Mouse (Mus musculus): ENCODE measurements around the gene Psmd2. TPM values are rescaled to one million over a fixed set of nuclear protein-coding genes. Genes with fewer than 3 reads are reported as not detected.
"Not testable (repeated sequence)": the region's sequence is repeated elsewhere in the genome, so short reads cannot be mapped to it uniquely, and the experiment has no call there.

Psmd2 gene
- polyA plus RNA-seq, 1 experiment from 2014 or later, result 275 TPM

DNA sequence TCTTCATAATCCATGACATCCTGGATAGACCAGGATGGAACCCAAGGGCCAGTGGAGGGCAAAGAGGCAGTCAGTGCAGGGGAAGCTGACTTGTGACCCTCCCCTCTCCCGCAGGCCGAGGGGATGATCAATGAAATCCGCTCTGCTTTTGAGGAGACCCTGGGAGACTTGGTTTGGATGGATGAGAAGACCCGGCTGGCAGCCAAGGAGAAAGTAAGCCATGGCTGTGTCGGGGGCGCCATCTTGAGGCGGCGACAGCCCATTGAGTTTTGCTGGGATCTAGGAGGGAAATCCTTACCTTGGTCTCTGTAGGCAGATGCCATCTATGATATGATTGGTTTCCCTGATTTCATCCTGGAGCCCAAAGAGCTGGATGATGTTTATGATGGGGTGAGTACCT, 9.3 kb upstream of the Psmd2 start:
- no peak overlapping the region for H3K4me3 ChIP-seq (ENCODE audit: low read depth, low read length)
- H3K4me2 ChIP-seq (replicated peaks; ENCODE audit: low read depth, low read length), result no peak overlapping the region
- no peak overlapping the region for H3K9ac ChIP-seq (replicated peaks; ENCODE audit: low read depth, low read length)
- H3K36me3 ChIP-seq (ENCODE audit: control insufficient read depth, insufficient read depth, low read length), result no peaks in the 10 kb centered on the region
- H3K9me3 ChIP-seq (ENCODE audit: control insufficient read depth, low read depth, low read length), result no peaks in the 10 kb centered on the region
- peak; percentile 46 for ATAC-seq (ENCODE audit: insufficient number of reproducible peaks, insufficient read depth, low FRiP score, low read depth)
- no peaks in the 10 kb centered on the region for H3K27me3 ChIP-seq (ENCODE audit: control insufficient read depth, insufficient read depth, low read length)
- WGBS, result 2% methylated on average over 8 of the region's 8 CpGs
- H3K27ac ChIP-seq (ENCODE audit: low read length), result no peak overlapping the region
- H3K4me1 ChIP-seq (ENCODE audit: control insufficient read depth, insufficient read depth, low read length), result no peaks in the 10 kb centered on the region

DNA sequence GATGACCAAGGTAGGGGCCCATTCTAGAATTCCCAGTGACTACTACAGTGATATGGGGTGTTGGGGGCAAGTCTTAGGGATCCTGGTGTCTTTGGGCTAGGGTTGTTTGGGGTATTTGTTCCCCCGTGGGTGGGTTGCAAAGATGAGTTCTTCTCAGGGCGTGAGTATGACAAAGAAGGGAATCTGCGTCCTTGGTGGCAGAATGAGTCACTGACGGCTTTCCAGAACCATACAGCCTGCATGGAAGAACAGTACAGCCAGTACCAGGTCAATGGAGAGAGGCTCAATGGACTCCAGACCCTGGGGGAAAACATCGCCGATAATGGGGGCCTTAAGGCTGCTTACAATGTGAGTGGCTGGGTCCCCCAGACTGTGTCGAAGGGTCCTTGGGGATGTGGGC, 7.5 kb upstream of the Psmd2 start:
- Histone ChIP-seq H3K4me3 (ENCODE audit: low read depth, low read length) (no peak overlapping the region), H3K4me1 (ENCODE audit: control insufficient read depth, insufficient read depth, low read length) (no peaks in the 10 kb centered on the region), H3K27me3 (ENCODE audit: control insufficient read depth, insufficient read depth, low read length) (no peaks in the 10 kb centered on the region), H3K27ac (ENCODE audit: low read length) (no peak overlapping the region), H3K4me2 (replicated peaks; ENCODE audit: low read depth, low read length) (no peak overlapping the region), H3K36me3 (ENCODE audit: control insufficient read depth, insufficient read depth, low read length) (no peaks in the 10 kb centered on the region), H3K9ac (replicated peaks; ENCODE audit: low read depth, low read length) (no peak overlapping the region), H3K9me3 (ENCODE audit: control insufficient read depth, low read depth, low read length) (no peaks in the 10 kb centered on the region)
- WGBS, result 84% methylated on average over 7 of the region's 7 CpGs
- ATAC-seq (ENCODE audit: insufficient number of reproducible peaks, insufficient read depth, low FRiP score, low read depth), result no peak

DNA sequence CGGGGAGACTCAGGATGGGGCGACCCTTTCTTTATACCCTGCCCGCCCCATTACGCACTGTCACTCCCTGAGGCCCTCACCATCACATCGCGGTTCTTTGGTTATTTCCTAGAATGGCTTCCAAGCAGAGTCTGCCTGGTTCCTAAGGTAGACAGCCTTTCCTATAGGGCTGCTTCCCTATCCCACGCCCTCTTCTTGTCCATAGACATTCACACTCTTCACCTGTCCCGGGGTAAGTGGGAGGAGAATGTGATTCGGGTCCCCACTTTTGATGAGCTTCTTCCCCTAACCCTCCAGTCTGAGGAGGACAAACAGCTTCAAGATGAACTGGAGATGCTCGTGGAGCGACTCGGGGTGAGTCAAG, 477 bp downstream of the Psmd2 start:
- 5% methylated on average over 12 of the region's 12 CpGs for WGBS
- ATAC-seq (ENCODE audit: insufficient number of reproducible peaks, insufficient read depth, low FRiP score, low read depth), result no peak
- peaks cover 23% of the 10 kb centered on the region for H3K36me3 ChIP-seq (ENCODE audit: control insufficient read depth, insufficient read depth, low read length)
- H3K27me3 ChIP-seq (ENCODE audit: control insufficient read depth, insufficient read depth, low read length), result no peaks in the 10 kb centered on the region
- H3K9me3 ChIP-seq (ENCODE audit: control insufficient read depth, low read depth, low read length), result no peaks in the 10 kb centered on the region
- H3K9ac ChIP-seq (replicated peaks; ENCODE audit: low read depth, low read length), result peak overlapping the region; percentile 84
- H3K4me1 ChIP-seq (ENCODE audit: control insufficient read depth, insufficient read depth, low read length), result peaks cover 7% of the 10 kb centered on the region; the same call in 1 of the 2 replicates
- H3K4me2 ChIP-seq (replicated peaks; ENCODE audit: low read depth, low read length), result peak overlapping the region; percentile 95
- peak overlapping the region; percentile 21; the same call in 1 of the 2 replicates for H3K27ac ChIP-seq (ENCODE audit: low read length)
- peak overlapping the region; percentile 93 for H3K4me3 ChIP-seq (ENCODE audit: low read depth, low read length)

DNA sequence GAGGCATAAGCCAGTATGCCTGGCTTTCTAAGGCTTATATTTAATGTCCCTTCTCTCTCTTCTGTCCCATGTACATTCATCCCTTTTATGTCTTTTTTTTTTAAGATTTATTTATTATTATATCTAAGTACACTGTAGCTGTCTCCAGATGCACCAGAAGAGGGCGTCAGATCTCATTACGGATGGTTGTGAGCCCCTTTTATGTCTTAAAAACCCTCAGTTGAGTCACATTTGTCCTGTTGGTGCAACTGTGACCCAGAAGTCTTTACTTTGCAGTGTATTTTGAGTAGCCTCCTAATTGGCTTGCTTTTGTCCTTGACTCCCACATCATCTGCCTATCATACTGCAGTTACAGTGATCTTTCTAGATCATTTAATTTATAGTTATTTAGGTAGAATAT, 1.9 kb downstream of the Psmd2 start:
- ATAC-seq (ENCODE audit: insufficient number of reproducible peaks, insufficient read depth, low FRiP score, low read depth), result no peak
- Histone ChIP-seq H3K4me1 (ENCODE audit: control insufficient read depth, insufficient read depth, low read length) (peaks cover 7% of the 10 kb centered on the region; the same call in 1 of the 2 replicates), H3K4me2 (replicated peaks; ENCODE audit: low read depth, low read length) (no peak overlapping the region), H3K27me3 (ENCODE audit: control insufficient read depth, insufficient read depth, low read length) (no peaks in the 10 kb centered on the region), H3K9ac (replicated peaks; ENCODE audit: low read depth, low read length) (no peak overlapping the region), H3K9me3 (ENCODE audit: control insufficient read depth, low read depth, low read length) (no peaks in the 10 kb centered on the region), H3K27ac (ENCODE audit: low read length) (no peak overlapping the region), H3K4me3 (ENCODE audit: low read depth, low read length) (no peak overlapping the region), H3K36me3 (ENCODE audit: control insufficient read depth, insufficient read depth, low read length) (peaks cover 36% of the 10 kb centered on the region)
- 45% methylated on average over 2 of the region's 2 CpGs for WGBS

DNA sequence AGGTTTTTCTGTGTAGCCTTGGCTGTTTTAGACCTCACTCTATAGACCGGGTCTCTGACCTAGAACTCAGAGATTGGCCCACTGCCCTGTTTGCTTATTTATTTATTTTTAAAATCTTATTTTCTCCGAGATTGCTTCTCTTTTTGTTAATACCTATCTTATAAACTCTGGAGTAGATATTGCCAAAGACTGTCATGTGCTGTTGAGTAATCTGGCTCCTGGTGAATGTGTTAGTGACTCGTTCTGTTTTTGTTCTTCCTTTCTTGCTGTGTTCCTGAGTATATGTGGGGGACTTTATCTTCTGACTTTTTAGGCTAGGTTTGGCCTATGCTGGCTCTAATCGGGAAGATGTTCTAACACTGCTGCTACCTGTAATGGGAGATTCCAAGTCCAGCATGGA, 6.2 kb downstream of the Psmd2 start:
- Histone ChIP-seq H3K9me3 (ENCODE audit: control insufficient read depth, low read depth, low read length) (no peaks in the 10 kb centered on the region), H3K27ac (ENCODE audit: low read length) (no peak overlapping the region), H3K4me2 (replicated peaks; ENCODE audit: low read depth, low read length) (no peak overlapping the region), H3K36me3 (ENCODE audit: control insufficient read depth, insufficient read depth, low read length) (peaks cover 79% of the 10 kb centered on the region), H3K4me3 (ENCODE audit: low read depth, low read length) (no peak overlapping the region), H3K9ac (replicated peaks; ENCODE audit: low read depth, low read length) (no peak overlapping the region), H3K4me1 (ENCODE audit: control insufficient read depth, insufficient read depth, low read length) (0 out of 2 replicates have a peak, but pooled peaks cover 3% of the 10 kb centered on the region), H3K27me3 (ENCODE audit: control insufficient read depth, insufficient read depth, low read length) (no peaks in the 10 kb centered on the region)
- 90% methylated on average over 4 of the region's 4 CpGs for WGBS
- no peak for ATAC-seq (ENCODE audit: insufficient number of reproducible peaks, insufficient read depth, low FRiP score, low read depth)

DNA sequence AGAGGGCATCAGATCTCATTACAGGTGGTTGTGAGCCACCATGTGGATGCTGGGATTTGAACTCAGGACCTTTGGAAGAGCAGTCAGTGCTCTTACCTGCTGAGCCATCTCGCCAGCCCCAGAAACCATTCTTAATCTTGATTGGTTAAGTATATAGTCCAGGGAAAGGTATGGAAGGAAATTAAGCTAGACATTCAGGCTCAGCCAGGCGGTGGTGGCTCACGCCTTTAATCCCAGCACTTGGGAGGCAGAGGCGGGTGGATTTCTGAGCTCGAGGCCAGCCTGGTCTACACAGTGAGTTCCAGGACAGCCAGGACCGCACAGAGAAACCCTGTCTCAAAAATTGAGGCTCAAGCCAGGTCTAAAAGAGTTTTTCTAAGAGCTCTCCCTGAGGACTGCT, 16.6 kb downstream of the Psmd2 start, which contains the start of gene Eif4g1:
Gene Eif4g1, plus strand, starts transcription at position 301 of the 400 bp plus-strand sequence.
- H3K9ac ChIP-seq (replicated peaks; ENCODE audit: low read depth, low read length); H3K36me3 ChIP-seq (ENCODE audit: control insufficient read depth, insufficient read depth, low read length); H3K9me3 ChIP-seq (ENCODE audit: control insufficient read depth, low read depth, low read length); H3K4me3 ChIP-seq (ENCODE audit: low read depth, low read length); H3K27me3 ChIP-seq (ENCODE audit: control insufficient read depth, insufficient read depth, low read length); H3K4me2 ChIP-seq (replicated peaks; ENCODE audit: low read depth, low read length); H3K27ac ChIP-seq (ENCODE audit: low read length); H3K4me1 ChIP-seq (ENCODE audit: control insufficient read depth, insufficient read depth, low read length); ATAC-seq (ENCODE audit: insufficient number of reproducible peaks, insufficient read depth, low FRiP score, low read depth): not testable (repeated sequence)
- WGBS, result 98% methylated on average over 3 of the region's 6 CpGs

DNA sequence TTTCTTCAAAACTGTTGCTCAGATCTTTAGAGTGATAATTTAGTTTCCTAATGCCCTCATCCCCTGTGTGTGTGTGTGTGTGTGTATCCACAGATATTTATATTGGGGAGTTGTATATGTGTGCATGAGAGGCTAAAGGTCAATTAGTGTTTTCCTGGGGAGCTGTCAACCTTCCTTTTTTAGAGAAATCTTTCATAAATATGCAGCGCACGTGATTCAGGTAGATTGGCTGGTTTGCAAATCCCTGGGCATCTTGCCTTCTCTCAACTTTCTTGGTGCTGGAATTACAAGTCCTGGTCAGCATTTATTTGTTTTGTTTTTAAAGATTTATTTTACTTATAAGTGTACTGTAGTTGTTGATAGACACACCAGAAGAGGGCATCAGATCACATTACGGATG, 18.8 kb downstream of the Psmd2 start:
- H3K4me3 ChIP-seq (ENCODE audit: low read depth, low read length), result no peak overlapping the region
- 80% methylated on average over 3 of the region's 3 CpGs for WGBS
- H3K9ac ChIP-seq (replicated peaks; ENCODE audit: low read depth, low read length), result no peak overlapping the region

DNA sequence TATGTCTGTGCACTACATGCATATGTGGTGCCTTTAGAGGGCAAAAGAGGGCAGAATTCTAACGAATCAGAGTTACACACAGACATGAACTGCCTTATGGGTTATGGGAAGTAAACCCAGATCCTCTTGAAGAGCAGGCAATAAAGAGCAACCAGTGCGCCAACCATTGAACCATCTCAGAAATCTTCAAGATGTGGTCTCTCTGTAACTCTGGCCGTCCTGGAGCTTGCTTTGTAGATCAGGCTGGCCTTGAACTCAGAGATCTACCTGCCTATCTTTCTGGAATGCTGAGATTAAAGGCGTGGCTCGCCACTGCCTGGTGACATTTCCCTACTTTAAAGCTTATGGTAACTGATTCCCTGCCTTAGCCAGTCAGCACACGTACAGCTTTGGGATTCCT, 20.4 kb downstream of the Psmd2 start:
- Histone ChIP-seq H3K27me3 (ENCODE audit: control insufficient read depth, insufficient read depth, low read length) (no peaks in the 10 kb centered on the region), H3K9ac (replicated peaks; ENCODE audit: low read depth, low read length) (no peak overlapping the region), H3K4me2 (replicated peaks; ENCODE audit: low read depth, low read length) (peak overlapping the region; percentile 47), H3K27ac (ENCODE audit: low read length) (no peak overlapping the region), H3K4me3 (ENCODE audit: low read depth, low read length) (peak overlapping the region; percentile 91; the same call in 1 of the 2 replicates), H3K36me3 (ENCODE audit: control insufficient read depth, insufficient read depth, low read length) (peaks cover 19% of the 10 kb centered on the region), H3K9me3 (ENCODE audit: control insufficient read depth, low read depth, low read length) (no peaks in the 10 kb centered on the region), H3K4me1 (ENCODE audit: control insufficient read depth, insufficient read depth, low read length) (peaks cover 9% of the 10 kb centered on the region)
- WGBS, result 22% methylated on average over 6 of the region's 6 CpGs
- no peak for ATAC-seq (ENCODE audit: insufficient number of reproducible peaks, insufficient read depth, low FRiP score, low read depth)

More for the DNA sequence above, 18.8 kb downstream of the Psmd2 start:
- H3K4me2 ChIP-seq (replicated peaks; ENCODE audit: low read depth, low read length), result no peak overlapping the region
- H3K27me3 ChIP-seq (ENCODE audit: control insufficient read depth, insufficient read depth, low read length), result no peaks in the 10 kb centered on the region
- peaks cover 5% of the 10 kb centered on the region for H3K36me3 ChIP-seq (ENCODE audit: control insufficient read depth, insufficient read depth, low read length)
- ATAC-seq (ENCODE audit: insufficient number of reproducible peaks, insufficient read depth, low FRiP score, low read depth), result no peak
- H3K9me3 ChIP-seq (ENCODE audit: control insufficient read depth, low read depth, low read length), result no peaks in the 10 kb centered on the region
- peaks cover 9% of the 10 kb centered on the region for H3K4me1 ChIP-seq (ENCODE audit: control insufficient read depth, insufficient read depth, low read length)
- no peak overlapping the region for H3K27ac ChIP-seq (ENCODE audit: low read length)

DNA sequence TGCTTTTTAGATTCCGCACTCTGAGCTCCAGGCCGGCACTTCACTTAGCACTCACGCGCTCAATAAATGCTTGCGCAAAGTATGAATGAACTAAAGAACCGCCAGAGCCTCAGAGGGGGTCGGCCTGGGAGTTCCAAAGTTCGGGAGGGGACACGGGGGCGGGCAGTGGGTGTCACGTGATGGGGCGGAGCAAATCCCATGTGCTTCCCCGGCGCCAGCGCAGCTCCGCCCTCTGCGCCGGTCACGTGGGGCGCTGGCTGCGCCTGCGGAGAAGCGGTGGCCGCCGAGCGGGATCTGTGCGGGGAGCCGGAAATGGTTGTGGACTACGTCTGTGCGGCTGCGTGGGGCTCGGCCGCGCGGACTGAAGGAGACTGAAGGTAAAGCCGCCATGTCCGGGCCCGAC, 21.0 kb downstream of the Psmd2 start:
- Histone ChIP-seq H3K4me2 (replicated peaks; ENCODE audit: low read depth, low read length) (peak overlapping the region; percentile 47), H3K4me1 (ENCODE audit: control insufficient read depth, insufficient read depth, low read length) (peaks cover 9% of the 10 kb centered on the region), H3K9me3 (ENCODE audit: control insufficient read depth, low read depth, low read length) (no peaks in the 10 kb centered on the region), H3K4me3 (ENCODE audit: low read depth, low read length) (peak overlapping the region; percentile 91), H3K27ac (ENCODE audit: low read length) (peak overlapping the region; percentile 96), H3K36me3 (ENCODE audit: control insufficient read depth, insufficient read depth, low read length) (peaks cover 25% of the 10 kb centered on the region), H3K27me3 (ENCODE audit: control insufficient read depth, insufficient read depth, low read length) (no peaks in the 10 kb centered on the region), H3K9ac (replicated peaks; ENCODE audit: low read depth, low read length) (peak overlapping the region; percentile 97)
- WGBS, result under 1% methylated on average over 38 of the region's 38 CpGs
- ATAC-seq (ENCODE audit: insufficient number of reproducible peaks, insufficient read depth, low FRiP score, low read depth), result peak; percentile 94

Data from stomach, embryonic 14.5 days (tissue).